Mouse (Mus musculus) granulocyte monocyte progenitor cell, adult 5-6 weeks (primary cell): ENCODE measurements around the gene Gxylt1. TPM values are rescaled to one million over a fixed set of nuclear protein-coding genes. Genes with fewer than 3 reads are reported as not detected.
A peak's percentile ranks its signal among the peaks of the same experiment; 100 is the strongest.
"Not testable (repeated sequence)": the region's sequence is repeated elsewhere in the genome, so short reads cannot be mapped to it uniquely, and the experiment has no call there.

Experiments used
- ATAC-seq: replicated peaks from 2 replicates; pipeline ENCODE4 v1.8.0; 2016; ENCODE audit warnings: mild to moderate bottlenecking, moderate TSS enrichment, inconsistent platforms; ENCODE audit not compliant: poor library complexity, severe bottlenecking
- total RNA-seq, 2 experiments: library from RNA; stranded (forward) in 1 of 2; stranded (reverse) in 1 of 2; fragments of 200-712, 200-1000 nt in 1 of 2; fragments of >200 nt in 1 of 2; fragmentation: Nextera tagmentation in 1 of 2; gene quantifications; 2 replicates each; pipeline ENCODE4 v1.2.3; 2014 to 2017

The Gxylt1 gene
- total RNA-seq, 2 experiments from 2014 or later: 19.9 to 33.4 TPM

- no peak for ATAC-seq
Observed at GRCm38 (mm10) chr15:93265231-93265630, 9.7 kb downstream of the Gxylt1 start.

GRCm38 (mm10) chr15:93264221-93264620 lies 10.8 kb downstream of the Gxylt1 start:
- no peak for ATAC-seq

GRCm38 (mm10) chr15:93263566-93263965 lies 11.4 kb downstream of the Gxylt1 start:
- ATAC-seq: no peak

GRCm38 (mm10) chr15:93262818-93263217 lies 12.2 kb downstream of the Gxylt1 start:
- ATAC-seq: no peak

GRCm38 (mm10) chr15:93262274-93262673 lies 12.7 kb downstream of the Gxylt1 start:
- ATAC-seq: no peak

DNA sequence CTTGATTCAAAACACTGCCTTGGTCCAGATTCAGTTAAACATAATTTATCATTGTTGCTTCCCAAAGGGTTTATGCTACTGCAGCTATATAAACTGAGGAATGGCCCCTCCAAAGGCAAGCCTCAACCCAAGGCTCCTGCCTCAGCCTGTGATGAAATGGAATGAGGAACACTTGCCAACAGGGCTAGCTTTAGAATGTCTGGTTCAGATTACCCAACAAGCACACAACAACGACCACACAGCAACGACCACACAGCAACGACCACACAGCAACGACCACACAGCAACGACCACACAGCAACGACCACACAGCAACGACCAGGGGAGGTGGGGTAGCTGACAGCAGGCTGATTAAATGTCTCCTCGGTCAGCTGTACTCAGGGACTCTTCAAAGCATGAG lies 15.0 kb downstream of the Gxylt1 start:
- ATAC-seq: peak; percentile 86

DNA sequence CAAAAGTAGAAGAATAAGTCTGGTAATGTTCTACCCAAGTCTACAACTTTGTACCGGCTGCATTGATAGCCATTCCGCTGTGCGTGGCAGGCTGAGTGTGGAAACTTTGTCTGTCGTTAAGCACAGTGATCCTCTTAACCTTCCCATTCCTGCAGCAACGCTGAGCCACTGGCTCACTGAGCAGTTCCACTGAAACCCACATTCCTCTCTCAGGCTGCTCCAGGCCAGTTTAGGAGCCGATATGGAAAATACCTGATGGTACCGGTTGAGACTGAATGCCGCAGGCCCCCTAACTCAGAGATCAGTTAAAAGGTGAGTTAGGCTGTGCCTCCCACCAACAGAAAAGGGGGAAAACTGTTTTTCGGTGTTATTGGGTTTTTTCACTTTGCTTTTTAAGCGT lies 19.7 kb downstream of the Gxylt1 start:
- ATAC-seq: no peak

DNA sequence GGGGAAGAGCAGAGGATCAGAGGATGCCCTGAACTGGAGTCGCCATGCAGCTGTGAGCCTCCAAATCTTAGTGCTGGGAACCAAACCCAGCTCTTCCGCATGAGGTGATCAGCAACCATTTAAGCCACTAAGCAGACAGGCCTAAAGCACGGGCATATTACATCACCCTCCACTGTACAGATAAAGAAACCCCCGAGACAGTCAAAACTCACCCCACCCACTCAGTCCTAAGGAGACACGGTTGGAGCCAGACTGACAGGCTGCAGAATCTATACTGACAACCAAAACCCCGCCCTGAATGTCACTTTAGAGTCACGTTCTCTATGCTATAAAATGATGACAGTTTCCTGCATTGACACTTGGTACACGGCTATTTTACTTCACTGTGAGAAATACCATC lies 21.8 kb downstream of the Gxylt1 start:
- no peak for ATAC-seq

DNA sequence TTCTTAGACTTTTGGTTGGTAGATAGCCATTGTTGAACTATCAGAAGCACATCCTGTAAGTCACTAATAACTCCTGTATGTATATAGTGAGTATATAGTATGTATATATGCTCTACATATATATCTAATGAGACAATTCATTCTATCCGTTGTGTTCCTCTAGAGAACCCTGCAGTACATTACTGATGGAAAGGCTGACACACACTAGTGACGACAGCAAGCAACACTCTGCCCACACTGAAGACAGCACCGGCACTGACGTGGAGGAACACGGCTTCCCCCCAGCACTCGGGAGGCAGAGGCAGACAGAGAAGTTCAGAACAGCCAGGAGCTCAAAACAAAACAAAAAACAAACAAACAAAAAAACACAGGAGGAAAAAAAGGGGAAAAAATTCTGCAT lies 22.6 kb downstream of the Gxylt1 start:
- no peak for ATAC-seq

DNA sequence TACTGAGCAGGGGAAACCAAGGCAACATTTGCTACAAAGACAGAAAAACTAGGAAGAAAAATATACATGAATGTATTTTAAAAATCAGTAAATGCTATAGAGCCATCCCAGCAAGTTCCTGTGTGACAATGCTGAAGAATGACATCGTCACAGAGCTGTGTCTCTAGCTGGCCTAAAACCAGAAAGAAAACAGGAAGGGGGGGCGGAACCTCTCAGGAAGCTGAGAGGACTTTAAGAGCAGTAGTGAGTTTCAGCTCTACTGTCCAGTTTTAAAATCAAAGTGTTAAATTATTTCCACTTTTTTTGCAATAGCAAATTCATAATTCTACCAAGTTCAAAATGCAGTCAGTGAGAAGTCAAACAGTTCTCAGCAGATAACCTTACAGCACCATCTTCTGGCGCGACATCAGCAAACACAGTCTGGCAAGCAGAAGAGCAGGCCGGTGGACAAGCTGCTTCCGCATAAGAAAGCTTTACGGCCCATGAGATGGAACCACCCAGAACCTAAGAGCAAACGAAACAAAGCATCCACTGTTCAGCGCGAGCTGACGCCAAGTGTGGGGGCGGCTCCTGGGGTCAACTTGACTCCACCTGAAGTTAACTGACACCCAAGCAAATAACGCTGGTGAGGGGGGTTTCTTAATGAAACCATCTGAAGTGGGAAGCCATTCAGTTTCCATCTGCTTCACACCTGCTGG lies 23.3 kb downstream of the Gxylt1 start:
- ATAC-seq: peak; percentile 35; the same call in 1 of the 2 replicates

DNA sequence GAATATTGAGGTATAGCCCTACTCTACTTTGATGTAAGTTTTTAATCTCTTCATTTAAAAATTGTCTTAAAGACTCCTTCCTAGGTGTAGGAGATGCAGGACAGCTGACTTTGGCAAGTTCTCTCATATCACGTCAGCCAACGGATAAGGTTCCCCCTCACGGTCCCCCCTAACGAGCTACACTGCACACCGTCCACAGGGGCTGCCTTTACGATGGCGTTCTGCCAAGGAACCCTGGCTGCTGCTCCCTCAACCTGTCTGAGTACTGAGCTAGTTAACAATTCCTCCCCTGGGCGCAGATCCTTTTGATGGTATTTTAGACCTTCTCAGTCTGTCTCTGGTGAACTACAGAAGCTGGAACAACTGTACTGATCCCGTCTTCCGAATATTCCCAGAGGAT lies 31.8 kb downstream of the Gxylt1 start:
- no peak for ATAC-seq

DNA sequence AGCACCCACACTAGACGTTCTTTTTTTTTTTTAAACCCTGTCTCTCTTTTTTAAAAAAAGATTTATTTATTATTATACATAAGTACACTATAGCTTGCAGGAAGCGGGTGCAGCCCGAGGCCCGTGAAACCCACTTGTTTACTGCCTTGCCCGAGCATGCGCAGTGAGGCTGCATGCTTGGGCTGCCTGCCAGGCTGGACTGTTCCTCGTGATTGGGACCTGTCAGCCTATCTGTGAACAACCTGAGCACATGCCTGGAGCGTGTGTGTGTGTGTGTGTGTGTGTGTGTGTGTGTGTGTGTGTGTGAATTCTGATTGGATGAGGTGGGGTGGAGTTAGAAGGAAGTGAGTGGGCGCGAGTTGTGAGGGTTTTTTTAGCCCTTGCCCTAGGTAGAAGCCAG lies 38.5 kb downstream of the Gxylt1 start:
- not testable (repeated sequence) for ATAC-seq

GRCm38 (mm10) chr15:93229028-93229427 lies 46.0 kb downstream of the Gxylt1 start:
- ATAC-seq: peak; percentile 83

GRCm38 (mm10) chr15:93228375-93228774 lies 46.6 kb downstream of the Gxylt1 start:
- ATAC-seq: no peak

DNA sequence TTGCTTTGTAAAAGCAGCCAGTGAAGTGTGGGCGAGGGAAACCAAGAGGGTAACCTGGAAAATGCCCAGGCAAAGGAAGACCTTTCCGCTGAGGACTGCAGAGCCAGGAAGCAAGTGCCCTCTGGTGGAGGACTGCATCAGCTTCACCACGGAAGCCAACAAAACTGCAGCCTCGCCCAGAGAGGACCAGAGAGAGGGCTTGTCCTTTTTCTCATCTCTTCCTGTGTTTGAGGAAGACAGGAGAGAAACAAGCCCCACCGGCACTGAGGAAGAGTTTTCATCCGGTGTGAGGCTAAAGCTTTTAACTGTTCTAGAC lies 47.3 kb downstream of the Gxylt1 start:
- ATAC-seq: peak; percentile 72

DNA sequence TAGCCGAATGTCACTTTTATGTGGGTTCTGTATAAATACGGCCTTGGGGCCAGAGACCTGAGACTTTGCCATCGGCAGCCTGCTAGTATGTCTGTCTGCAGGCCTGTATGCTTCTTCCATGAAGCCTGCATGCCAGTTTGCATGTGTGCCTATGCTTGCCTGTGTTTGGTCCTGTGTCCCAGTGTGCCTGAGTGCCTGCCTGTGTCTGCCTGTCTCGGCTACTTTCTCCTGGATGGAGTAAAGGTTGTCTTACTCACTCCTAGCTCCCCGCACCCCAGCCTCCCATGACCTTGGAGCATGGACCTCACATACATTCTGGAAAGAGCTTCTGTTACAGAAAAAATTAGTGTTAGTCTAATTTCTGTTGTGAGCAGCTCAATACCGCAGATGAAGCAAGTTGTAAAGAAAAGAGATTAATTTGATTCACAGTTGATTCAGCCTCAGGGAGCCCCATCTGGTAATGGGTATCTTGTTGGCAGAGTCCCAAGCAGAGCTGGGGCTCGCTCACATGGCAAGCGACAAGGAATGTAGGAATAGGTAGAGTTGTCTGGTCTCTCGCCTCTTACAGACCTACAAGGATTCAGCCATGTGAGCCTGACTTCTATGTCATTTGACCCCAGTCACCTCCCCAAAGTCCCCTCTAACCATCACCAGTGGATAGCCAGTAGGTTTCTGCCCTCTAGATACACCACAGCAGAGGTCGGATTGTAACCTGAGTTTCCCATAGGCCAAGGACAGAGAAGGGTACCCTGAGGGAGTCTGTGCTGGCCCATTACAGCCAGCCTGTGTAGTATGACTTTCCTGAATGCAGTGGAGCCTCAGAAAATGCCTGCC lies 47.8 kb downstream of the Gxylt1 start:
- no peak for ATAC-seq

- peak; percentile 53; the same call in 1 of the 2 replicates for ATAC-seq
Observed at GRCm38 (mm10) chr15:93222475-93222874, 52.5 kb downstream of the Gxylt1 start.

GRCm38 (mm10) chr15:93212617-93213016 lies 62.4 kb downstream of the Gxylt1 start:
- peak; percentile 73 for ATAC-seq

DNA sequence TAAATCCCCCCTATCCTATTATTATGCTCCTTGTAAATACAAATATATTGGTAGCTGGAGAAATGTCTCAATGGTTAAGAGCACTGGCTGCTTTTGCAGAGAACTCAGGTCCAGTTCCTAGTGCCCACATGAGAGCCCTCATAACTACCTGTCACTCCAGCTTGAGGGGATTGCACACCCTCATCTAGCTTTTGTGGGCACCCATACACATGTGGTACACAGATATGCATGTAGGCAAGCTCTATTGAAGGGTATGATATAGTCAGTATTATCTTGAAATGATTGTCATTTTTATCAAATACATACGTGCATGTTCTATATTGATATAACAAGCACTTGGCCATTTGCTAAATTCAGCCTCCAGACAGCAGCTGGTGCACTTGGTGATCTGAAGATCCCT lies 70.1 kb downstream of the Gxylt1 start:
- ATAC-seq: no peak

DNA sequence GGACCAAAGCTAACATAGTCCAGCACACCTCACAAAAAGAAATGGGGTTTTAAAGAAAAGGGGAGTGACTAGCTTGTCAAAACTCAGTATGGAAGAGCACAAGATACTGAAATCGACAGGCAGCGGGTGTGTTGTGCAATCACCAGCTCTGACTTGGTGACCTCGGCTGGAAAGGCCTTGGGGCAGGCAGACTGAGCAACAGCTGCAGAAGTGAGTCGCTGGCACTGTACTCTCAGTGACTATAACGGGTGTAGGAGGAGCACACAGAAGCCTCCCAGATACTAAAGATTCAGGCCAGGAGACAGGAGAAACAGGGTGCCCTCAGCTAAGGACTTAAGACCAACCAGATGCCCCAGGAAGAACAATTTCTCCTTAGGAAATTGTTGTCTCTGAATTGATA lies 73.0 kb downstream of the Gxylt1 start:
- ATAC-seq: peak; percentile 79

GRCm38 (mm10) chr15:93191387-93192145 lies 83.4 kb downstream of the Gxylt1 start:
- ATAC-seq: no peak
